Mouse (Mus musculus) olfactory bulb, adult 2 months (tissue): Measurements from ENCODE around the gene Gipr.

Source experiments
- CTCF ChIP-seq: fragments of 200-500 bp; IDR thresholded peaks from 2 replicates; pipeline ENCODE4 v1.5.1; 2012; ENCODE audit warnings: low read depth, mild to moderate bottlenecking, low read length, moderate library complexity; ENCODE audit not compliant: insufficient read depth
- POLR2A ChIP-seq: fragments of 200-500 bp; IDR thresholded peaks from 2 replicates; pipeline ENCODE4 v1.6.1; 2012; ENCODE audit warnings: mild to moderate bottlenecking, low read depth, low read length, moderate library complexity; ENCODE audit not compliant: insufficient read depth

DNA sequence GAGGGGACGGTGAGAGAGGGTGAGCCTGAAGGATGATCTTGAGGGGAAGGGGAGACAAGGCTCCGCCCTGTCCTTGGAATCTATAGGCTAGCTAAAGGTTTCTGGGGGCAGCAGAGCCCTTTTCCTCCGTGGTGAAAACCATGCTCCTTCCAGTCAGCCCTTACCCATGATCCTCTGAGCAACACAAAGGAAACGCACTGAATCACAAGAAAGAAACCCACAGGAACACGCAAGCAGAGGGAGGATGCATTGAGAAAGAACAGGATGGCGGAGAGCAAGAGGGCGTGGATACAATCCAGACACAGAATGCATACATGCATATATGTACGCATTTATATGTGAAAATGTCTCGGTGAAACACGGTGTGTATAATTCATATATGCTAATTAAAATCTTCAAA, 3.6 kb upstream of the Gipr start:
- TF ChIP-seq CTCF (no peak), POLR2A (no peak)
